Mouse (Mus musculus) liver, adult 2 months (tissue): Measurements from ENCODE around the gene Fyb. TPM values are rescaled to one million over a fixed set of nuclear protein-coding genes. Genes with fewer than 3 reads are reported as not detected.

Experiments
- DNase-seq: peaks from one replicate; pipeline ENCODE4 v3.0.0-alpha.2; 2011; ENCODE audit warnings: low read depth, low spot score; ENCODE audit errors: extremely low read depth
- H3K27ac ChIP-seq: fragments of 200-500 bp; replicated peaks from 2 replicates; pipeline ENCODE4 v1.5.1; 2012; ENCODE audit warnings: low read depth, mild to moderate bottlenecking, control low read depth, inconsistent platforms, low read length; ENCODE audit not compliant: insufficient read depth
- H3K27me3 ChIP-seq: fragments of 200-500 bp; 2 replicates; pipeline ENCODE4 v1.6.1; 2012; ENCODE audit warnings: mild to moderate bottlenecking, moderate library complexity, low read length, inconsistent platforms; ENCODE audit not compliant: control insufficient read depth, insufficient read depth
- H3K36me3 ChIP-seq: fragments of 200-500 bp; 2 replicates; pipeline ENCODE4 v1.6.1; 2012; ENCODE audit warnings: low read length, inconsistent platforms; ENCODE audit not compliant: control insufficient read depth, insufficient read depth
- H3K4me1 ChIP-seq: fragments of 200-500 bp; 2 replicates; pipeline ENCODE4 v1.6.1; 2011; ENCODE audit warnings: low read length; ENCODE audit not compliant: control insufficient read depth, insufficient read depth
- H3K4me3 ChIP-seq: fragments of 200-500 bp; 2 replicates; pipeline ENCODE4 v1.5.1; 2011; ENCODE audit warnings: low read depth, mild to moderate bottlenecking, control low read depth, low read length, moderate library complexity; ENCODE audit not compliant: insufficient read depth
- H3K79me2 ChIP-seq: fragments of 200-500 bp; 2 replicates; pipeline ENCODE4 v1.6.1; 2012; ENCODE audit warnings: inconsistent platforms, mild to moderate bottlenecking, low read length, moderate library complexity; ENCODE audit not compliant: control insufficient read depth, insufficient read depth
- H3K9ac ChIP-seq: fragments of 200-500 bp; 2 replicates; pipeline ENCODE4 v1.6.1; 2012; ENCODE audit warnings: low read depth, mild to moderate bottlenecking, control low read depth, inconsistent platforms, low read length
- CTCF ChIP-seq: fragments of 200-500 bp; IDR thresholded peaks from 2 replicates; pipeline ENCODE4 v1.5.1; 2011; ENCODE audit warnings: low read depth, low read length, control low read depth
- POLR2A ChIP-seq: fragments of 200-500 bp; IDR thresholded peaks from 2 replicates; pipeline ENCODE4 v1.6.1; 2011; ENCODE audit warnings: low read length, control low read depth; ENCODE audit not compliant: insufficient read depth; ENCODE audit errors: extremely low read depth
- WGBS: fragments of 180-500 bp; shearing (Covaris S2); methylation state at CpG from one replicate; pipeline ENCODE4 v1.1.7; 2018; 5-methylcytosine and 5-hydroxymethylcytosine counted together
- polyA plus RNA-seq: library from polyadenylated mRNA; depleted of rRNA; stranded (reverse); fragments of >200 nt; gene quantifications from 2 replicates; pipeline ENCODE4 v1.2.3, GENCODE M21; 2012
- total RNA-seq: library from RNA; depleted of rRNA; stranded (reverse); fragments of >200 nt; gene quantifications from 2 replicates; pipeline ENCODE4 v1.2.3, GENCODE M21; 2014

Fyb gene
- total and polyA plus RNA-seq, 2 experiments = 42.3 to 98.2 TPM

DNA sequence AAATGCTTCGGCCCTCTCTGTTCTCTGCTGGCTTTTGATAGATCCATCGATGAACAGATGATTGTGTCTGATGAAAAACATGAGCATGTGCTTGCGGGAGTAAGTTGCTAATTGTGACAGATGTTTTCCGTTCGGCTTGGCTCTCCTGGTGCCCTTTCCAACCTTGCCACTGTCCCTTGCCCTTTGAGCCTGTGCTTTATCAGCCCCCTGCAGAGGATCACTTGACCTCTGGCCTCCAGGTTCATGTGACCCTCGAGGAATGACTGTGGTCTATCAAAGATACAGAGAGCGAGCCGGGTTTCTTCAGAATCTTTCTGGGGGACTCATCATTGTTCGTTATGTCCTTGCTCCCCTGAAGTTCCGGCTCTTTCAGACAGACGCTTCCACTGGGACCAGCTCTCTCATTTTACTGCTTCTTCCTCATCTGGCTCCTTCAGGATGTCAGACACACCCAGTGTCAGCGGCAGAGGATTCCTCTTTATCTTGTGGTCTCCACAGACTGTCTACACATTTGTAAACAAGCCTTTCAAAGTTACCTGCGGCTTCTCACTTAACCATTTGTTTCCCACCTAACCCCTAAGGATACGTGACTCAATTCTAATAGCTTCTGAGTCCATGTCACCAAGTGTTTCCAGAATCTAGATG lies 146.3 kb downstream of the Fyb start:
- Histone ChIP-seq H3K27me3 (no peaks in the 10 kb centered on the region), H3K36me3 (no peaks in the 10 kb centered on the region), H3K9ac (no peak overlapping the region), H3K4me3 (no peak overlapping the region), H3K79me2 (no peaks in the 10 kb centered on the region), H3K4me1 (no peaks in the 10 kb centered on the region), H3K27ac (no peak overlapping the region)
- TF ChIP-seq CTCF = no peak
- no peak for TF ChIP-seq POLR2A
- WGBS = 33% methylated on average over 14 of the region's 14 CpGs
- DNase-seq = no peak

- DNase-seq = no peak
- TF ChIP-seq CTCF (no peak), POLR2A (no peak)
- no peaks in the 10 kb centered on the region for H3K27me3 ChIP-seq
- 78% methylated on average over 2 of the region's 2 CpGs for WGBS
- H3K79me2 ChIP-seq = no peaks in the 10 kb centered on the region
- no peak overlapping the region for H3K27ac ChIP-seq
- H3K4me3 ChIP-seq = no peak overlapping the region
- H3K36me3 ChIP-seq = no peaks in the 10 kb centered on the region
- no peaks in the 10 kb centered on the region for H3K4me1 ChIP-seq
- no peak overlapping the region for H3K9ac ChIP-seq
Measured at GRCm38 (mm10) chr15:6678479-6678878, 155.8 kb downstream of the Fyb start.

DNA sequence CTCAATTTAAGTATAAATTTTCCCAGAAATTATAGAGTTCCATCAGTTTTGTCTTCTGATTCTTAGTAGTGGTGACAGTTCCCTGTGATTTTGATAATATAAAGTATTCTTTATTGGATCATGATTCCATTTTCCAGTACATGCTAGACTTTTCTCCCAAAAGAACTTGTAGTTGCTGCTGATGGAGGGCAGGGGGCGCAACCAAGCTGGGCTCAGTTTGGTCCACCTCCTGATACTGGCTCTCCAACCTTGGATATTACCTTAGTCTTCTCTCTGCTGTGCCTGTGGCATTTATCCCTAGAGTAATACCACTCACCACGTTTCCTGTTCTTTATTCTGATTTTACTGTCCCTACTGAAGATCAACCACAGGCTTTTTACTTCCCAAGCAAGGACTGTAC lies 179.5 kb downstream of the Fyb start:
- no peak for DNase-seq
- TF ChIP-seq POLR2A (no peak), CTCF (peak; percentile 82)
- no peak overlapping the region for H3K9ac ChIP-seq

GRCm38 (mm10) chr15:6705351-6705901 lies 182.8 kb downstream of the Fyb start:
- Histone ChIP-seq H3K9ac (no peak overlapping the region), H3K4me1 (peaks cover 3% of the 10 kb centered on the region; the same call in 1 of the 2 replicates), H3K36me3 (no peaks in the 10 kb centered on the region), H3K4me3 (no peak overlapping the region), H3K27ac (no peak overlapping the region), H3K27me3 (no peaks in the 10 kb centered on the region), H3K79me2 (peaks cover 10% of the 10 kb centered on the region; the same call in 1 of the 2 replicates)
- TF ChIP-seq POLR2A = no peak
- TF ChIP-seq CTCF = no peak
- no peak for DNase-seq
- WGBS = 79% methylated on average over 7 of the region's 7 CpGs

More for the DNA sequence above, 179.5 kb downstream of the Fyb start:
- H3K4me1 ChIP-seq = no peaks in the 10 kb centered on the region
- H3K27me3 ChIP-seq = no peaks in the 10 kb centered on the region
- 65% methylated on average over 2 of the region's 2 CpGs for WGBS
- no peak overlapping the region for H3K4me3 ChIP-seq
- H3K36me3 ChIP-seq = no peaks in the 10 kb centered on the region
- no peak overlapping the region for H3K27ac ChIP-seq
- H3K79me2 ChIP-seq = no peaks in the 10 kb centered on the region

DNA sequence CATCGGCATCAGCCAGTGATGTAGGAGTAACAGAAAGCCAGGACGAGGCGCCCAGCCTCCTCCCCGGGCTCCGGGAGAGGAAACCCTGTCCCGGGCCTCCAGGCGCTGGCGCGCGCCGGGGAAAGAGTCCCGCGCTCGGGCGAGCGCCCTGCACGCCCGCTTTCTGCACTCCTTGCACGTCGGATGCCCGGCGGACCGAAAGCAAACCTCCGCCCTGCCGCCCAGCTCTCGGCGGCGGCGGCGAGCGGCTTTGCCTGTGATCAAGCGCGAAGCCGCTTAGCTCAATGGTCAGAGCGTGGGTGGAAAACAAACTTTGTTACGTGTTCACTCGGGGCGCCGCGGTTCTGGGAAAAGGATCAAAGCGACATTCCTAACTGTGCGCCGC lies 184.9 kb downstream of the Fyb start:
- Histone ChIP-seq H3K4me3 (peak overlapping the region; percentile 87), H3K4me1 (peaks cover 11% of the 10 kb centered on the region; the same call in 1 of the 2 replicates), H3K79me2 (peaks cover 16% of the 10 kb centered on the region; the same call in 1 of the 2 replicates), H3K27me3 (no peaks in the 10 kb centered on the region), H3K36me3 (no peaks in the 10 kb centered on the region), H3K9ac (peak overlapping the region; percentile 77), H3K27ac (peak overlapping the region; percentile 85)
- DNase-seq = peak; percentile 70
- WGBS = under 1% methylated on average over 43 of the region's 43 CpGs
- TF ChIP-seq CTCF (no peak), POLR2A (no peak)
